Comparison of ENCODE assay signal across 15 mouse cellular contexts in genomic region chr11:119786385-119786880, GRCm38 (mm10).
DNase-seq lines count a peak whose midpoint lies in the region; ATAC-seq and TF ChIP-seq lines count a peak whose summit lies in the region.
"Had no signal": no experiment of that assay in that cellular context is flagged by ENCODE, and none has a peak within 500 bp of the region (broad histone marks: within the 10 kb centered on the region; RNA-seq: fewer than 3 reads in every experiment).

No protein-coding gene starts in this region.

- no peak for TF ChIP-seq POLR2A in CH12.LX (IDR thresholded peaks at IDR 0.05; ENCODE audit: low read depth, low read length)

- DNase-seq in kidney, postnatal 0 days (ENCODE audit: low spot score): no peak
- DNase-seq in kidney, adult 8-10 months: no peak
- DNase-seq in 416B (ENCODE audit: low read depth) (peak; percentile 55), CH12.LX (ENCODE audit: extremely low read depth) (peak; percentile 42)
- no peak for DNase-seq in spleen, postnatal 36 days (ENCODE audit: low spot score in 2 of 2)
- DNase-seq in ovary, postnatal 14 days (ENCODE audit: low spot score): no peak
- no peak for DNase-seq in ovary, adult 18-20 months (ENCODE audit: low spot score)
- DNase-seq: cerebellum, adult 11-12 months; gastrocnemius, postnatal 10 days; kidney, adult 18-20 months had no signal

- no peak overlapping the region for H3K27ac ChIP-seq in kidney, postnatal 0 days
- no peak overlapping the region for H3K27ac ChIP-seq in CH12.LX (ENCODE audit: insufficient read depth, low read depth)
- H3K27ac ChIP-seq in midbrain, embryonic 12.5 days (replicated peaks): peak overlapping the region; percentile 77; the same call in 1 of the 2 replicates
- H3K27ac ChIP-seq: heart, embryonic 13.5 days; macrophage had no signal

- peaks cover 10% of the 10 kb centered on the region; the same call in 1 of the 2 replicates for H3K4me1 ChIP-seq in kidney, postnatal 0 days (replicated peaks; ENCODE audit: insufficient read depth, low read length)
- H3K4me1 ChIP-seq in CH12.LX (ENCODE audit: control insufficient read depth in 1 of 2, insufficient read depth in 2 of 2): peaks cover 3 to 23% of the 10 kb centered on the region in 2 experiments
- H3K4me1 ChIP-seq in midbrain, embryonic 12.5 days: peaks cover 16% of the 10 kb centered on the region

- H3K79me2 ChIP-seq in CH12.LX (replicated peaks; ENCODE audit: control insufficient read depth, extremely low read depth, insufficient read depth, poor library complexity, severe bottlenecking): no peaks in the 10 kb centered on the region

- ATAC-seq in kidney, postnatal 0 days (replicated peaks; ENCODE audit: low FRiP score, low read depth): no peak
- no peak for ATAC-seq in midbrain, embryonic 12.5 days (ENCODE audit: low FRiP score, low read depth)

- no peaks in the 10 kb centered on the region for H3K36me3 ChIP-seq in kidney, postnatal 0 days (ENCODE audit: insufficient read depth, low read length)
- H3K36me3 ChIP-seq in CH12.LX (replicated peaks in 1 of 2; ENCODE audit: control insufficient read depth in 1 of 2, insufficient read depth in 1 of 2, low read length in 1 of 2): peaks cover 17 to 83% of the 10 kb centered on the region in 2 experiments
- H3K36me3 ChIP-seq in midbrain, embryonic 12.5 days: peaks cover under 1% of the 10 kb centered on the region; the same call in 1 of the 2 replicates

- in situ Hi-C loops in CH12.LX (cut with MboI; ENCODE audit: low pct_ligation_motif_present, low pct_unique_long_range_greater_than_20kb, low sequenced_read_pairs): no loop called here

- no peak for TF ChIP-seq RAD21 in CH12.LX (IDR thresholded peaks at IDR 0.05; ENCODE audit: low read depth, low read length)

- 74% methylated on average over 8 of the region's 8 CpGs for WGBS in kidney, postnatal 0 days
- 75% methylated on average over 8 of the region's 8 CpGs for WGBS in midbrain, embryonic 12.5 days

- dilution Hi-C loops in CH12.LX (cut with MboI; ENCODE audit: extremely low pct_ligation_motif_present, extremely low pct_unique_long_range_greater_than_20kb, low sequenced_read_pairs): no loop called here

- no peak overlapping the region for H3K4me2 ChIP-seq in kidney, postnatal 0 days (ENCODE audit: low read length)
- no peak overlapping the region for H3K4me2 ChIP-seq in CH12.LX (ENCODE audit: insufficient read depth, low read depth, poor library complexity, severe bottlenecking)
- no peak overlapping the region for H3K4me2 ChIP-seq in midbrain, embryonic 12.5 days (replicated peaks)
- H3K4me2 ChIP-seq: heart, embryonic 13.5 days had no signal

- TF ChIP-seq CTCF in kidney, postnatal 0 days (IDR thresholded peaks at IDR 0.05; ENCODE audit: low read depth): peak; percentile 20; the same call in 1 of the 2 replicates
- TF ChIP-seq CTCF in CH12.LX (conservative IDR thresholded peaks at IDR 0.05 in 1 of 2, IDR thresholded peaks at IDR 0.05 in 1 of 2; ENCODE audit: low read depth in 2 of 2, low read length in 2 of 2): no peak

- H3K9ac ChIP-seq in kidney, postnatal 0 days (ENCODE audit: low read depth, low read length): no peak overlapping the region
- H3K9ac ChIP-seq in CH12.LX (ENCODE audit: insufficient read depth, low read depth): no peak overlapping the region
- no peak overlapping the region for H3K9ac ChIP-seq in midbrain, embryonic 12.5 days (replicated peaks)

- H3K9me3 ChIP-seq in kidney, postnatal 0 days (replicated peaks; ENCODE audit: low read length): no peaks in the 10 kb centered on the region
- H3K9me3 ChIP-seq in CH12.LX (replicated peaks; ENCODE audit: low read length): no peaks in the 10 kb centered on the region
- no peaks in the 10 kb centered on the region for H3K9me3 ChIP-seq in midbrain, embryonic 12.5 days
- H3K9me3 ChIP-seq: G1E; heart, embryonic 13.5 days had no signal

- H3K27me3 ChIP-seq in kidney, postnatal 0 days (ENCODE audit: insufficient read depth, low read length): no peaks in the 10 kb centered on the region
- no peaks in the 10 kb centered on the region for H3K27me3 ChIP-seq in CH12.LX (replicated peaks)
- no peaks in the 10 kb centered on the region for H3K27me3 ChIP-seq in midbrain, embryonic 12.5 days
- H3K27me3 ChIP-seq: heart, embryonic 13.5 days had no signal

- no peak overlapping the region for H3K4me3 ChIP-seq in kidney, postnatal 0 days (replicated peaks; ENCODE audit: low read depth, low read length)
- no peak overlapping the region for H3K4me3 ChIP-seq in CH12.LX (replicated peaks in 1 of 3; ENCODE audit: low read depth in 2 of 3, low read length in 2 of 3, poor library complexity in 1 of 3)
- H3K4me3 ChIP-seq in midbrain, embryonic 12.5 days: no peak overlapping the region
- H3K4me3 ChIP-seq: erythroblast, embryonic 14.5 days; heart, embryonic 13.5 days had no signal

- no peak for TF ChIP-seq EP300 in CH12.LX (IDR thresholded peaks at IDR 0.05; ENCODE audit: low read length)

TF ChIP-seq in CH12.LX, 34 proteins besides CTCF, POLR2A, EP300 and RAD21:
- TF ChIP-seq ETS1 (conservative IDR thresholded peaks at IDR 0.05; ENCODE audit: low read depth, low read length) (no peak), TBP (conservative IDR thresholded peaks at IDR 0.05; ENCODE audit: low read depth, low read length) (no peak), USF1 (IDR thresholded peaks at IDR 0.05; ENCODE audit: low read depth, low read length) (peak; percentile 76), USF2 (conservative IDR thresholded peaks at IDR 0.05; ENCODE audit: low read depth, low read length) (peak; percentile 75), BHLHE40 (IDR thresholded peaks at IDR 0.05; ENCODE audit: low read depth, low read length) (peak; percentile 38; the same call in 1 of the 2 replicates)

Comparison
In these comparisons a context has a peak if more than half of its experiments do, and no peak if none do; other contexts are left out.
1. DNase-seq: peak in 416B (single experiment) and CH12.LX (single experiment); none in kidney, postnatal 0 days (single experiment), kidney, adult 8-10 months (0 of 2), spleen, postnatal 36 days (0 of 2), ovary, postnatal 14 days (single experiment) and ovary, adult 18-20 months (single experiment).